Mouse (Mus musculus) bone marrow macrophage, adult 2 months (primary cell): ENCODE data around the gene Hspa12b.

ENCODE experiments used
- CTCF ChIP-seq: IDR thresholded peaks from 2 replicates; pipeline ENCODE4 v1.5.1; 2012; ENCODE audit warnings: low read depth, mild to moderate bottlenecking, low read length, moderate library complexity
- POLR2A ChIP-seq: IDR thresholded peaks from 2 replicates; pipeline ENCODE4 v1.6.1; 2012; ENCODE audit warnings: mild to moderate bottlenecking, low read depth, low read length, borderline replicate concordance

- TF ChIP-seq CTCF (no peak), POLR2A (no peak)
Measured at GRCm38 (mm10) chr2:131147043-131147365, 19.9 kb downstream of the Hspa12b start.
